Mouse (Mus musculus): ENCODE data around the gene Sytl2. TPM values are rescaled to one million over a fixed set of nuclear protein-coding genes. Genes with fewer than 3 reads are reported as not detected.

The Sytl2 gene
- total and polyA plus RNA-seq, 3 experiments: 0.77 to 8.8 (median 6.2) TPM

GRCm38 (mm10) chr7:90370071-90370851, 68.2 kb downstream of the Sytl2 start:
- peak; percentile 66 for DNase-seq

GRCm38 (mm10) chr7:90372804-90373203, 70.8 kb downstream of the Sytl2 start:
- DNase-seq: no peak

GRCm38 (mm10) chr7:90384411-90384810, 82.4 kb downstream of the Sytl2 start:
- DNase-seq: no peak

- DNase-seq: no peak
Observed at GRCm38 (mm10) chr7:90386885-90387459, 84.9 kb downstream of the Sytl2 start.

GRCm38 (mm10) chr7:90389765-90390164, 87.7 kb downstream of the Sytl2 start:
- no peak for DNase-seq

- no peak for DNase-seq
Observed at GRCm38 (mm10) chr7:90395073-90395472, 93.0 kb downstream of the Sytl2 start.

- DNase-seq: peak; percentile 19
Observed at GRCm38 (mm10) chr7:90395928-90396327, 93.9 kb downstream of the Sytl2 start.

- DNase-seq: peak; percentile 71
Observed at GRCm38 (mm10) chr7:90409934-90410333, 107.9 kb downstream of the Sytl2 start.

GRCm38 (mm10) chr7:90426020-90427001, 124.3 kb downstream of the Sytl2 start, which contains the start of gene Ccdc89:
Gene Ccdc89 (plus strand): TSS chr7:90426577.
- peak; percentile 88 for DNase-seq

- no peak for DNase-seq
Observed at GRCm38 (mm10) chr7:90427006-90427405, 125.0 kb downstream of the Sytl2 start.

GRCm38 (mm10) chr7:90432221-90432620, 130.2 kb downstream of the Sytl2 start:
- no peak for DNase-seq

GRCm38 (mm10) chr7:90440044-90440443, 138.0 kb downstream of the Sytl2 start:
- DNase-seq: no peak

GRCm38 (mm10) chr7:90442070-90442469, 140.0 kb downstream of the Sytl2 start:
- no peak for DNase-seq

GRCm38 (mm10) chr7:90442518-90443080, 140.5 kb downstream of the Sytl2 start, which contains the start of gene Crebzf:
Gene Crebzf (plus strand): TSS chr7:90442729.
- peak; percentile 97 for DNase-seq

- DNase-seq: peak; percentile 85
Observed at GRCm38 (mm10) chr7:90443101-90444091, 141.3 kb downstream of the Sytl2 start.

GRCm38 (mm10) chr7:90444206-90444605, 142.2 kb downstream of the Sytl2 start:
- DNase-seq: peak; percentile 33

- DNase-seq: no peak
Observed at GRCm38 (mm10) chr7:90456149-90456844, 154.2 kb downstream of the Sytl2 start.

GRCm38 (mm10) chr7:90456845-90457468, 154.9 kb downstream of the Sytl2 start, which contains the start of gene Tmem126a:
Gene Tmem126a (minus strand): TSS chr7:90457229.
- DNase-seq: peak; percentile 93

- DNase-seq: no peak
Observed at GRCm38 (mm10) chr7:90457517-90457916, 155.5 kb downstream of the Sytl2 start.

Measured in adrenal gland, adult 2 months (tissue).